Mouse (Mus musculus) bone marrow macrophage, adult 2 months (primary cell): ENCODE measurements around the gene Slc35a1. TPM values are rescaled to one million over a fixed set of nuclear protein-coding genes. Genes with fewer than 3 reads are reported as not detected.
"Not testable (repeated sequence)": the region's sequence is repeated elsewhere in the genome, so short reads cannot be mapped to it uniquely, and the experiment has no call there.

Experiments
- H3K27ac ChIP-seq: 2 replicates; pipeline ENCODE4 v1.5.1; 2012; ENCODE audit warnings: low read depth, low read length; ENCODE audit not compliant: insufficient read depth
- H3K4me1 ChIP-seq: 2 replicates; pipeline ENCODE4 v1.6.1; 2012; ENCODE audit warnings: low read length; ENCODE audit not compliant: control insufficient read depth, insufficient read depth
- H3K4me3 ChIP-seq: 2 replicates; pipeline ENCODE4 v1.5.1; 2012; ENCODE audit warnings: mild to moderate bottlenecking, low read length, moderate library complexity; ENCODE audit not compliant: insufficient read depth
- CTCF ChIP-seq: IDR thresholded peaks from 2 replicates; pipeline ENCODE4 v1.5.1; 2012; ENCODE audit warnings: low read depth, mild to moderate bottlenecking, low read length, moderate library complexity
- POLR2A ChIP-seq: IDR thresholded peaks from 2 replicates; pipeline ENCODE4 v1.6.1; 2012; ENCODE audit warnings: mild to moderate bottlenecking, low read depth, low read length, borderline replicate concordance
- polyA plus RNA-seq: library from polyadenylated mRNA; stranded (reverse); fragments of >200 nt; gene quantifications from 2 replicates; pipeline ENCODE4 v1.2.4, GENCODE M21; 2012; ENCODE audit not compliant: missing spikeins, insufficient read depth, insufficient read length

Slc35a1 gene
- 17.1 and 17.6 TPM in 2 replicates for polyA plus RNA-seq

DNA sequence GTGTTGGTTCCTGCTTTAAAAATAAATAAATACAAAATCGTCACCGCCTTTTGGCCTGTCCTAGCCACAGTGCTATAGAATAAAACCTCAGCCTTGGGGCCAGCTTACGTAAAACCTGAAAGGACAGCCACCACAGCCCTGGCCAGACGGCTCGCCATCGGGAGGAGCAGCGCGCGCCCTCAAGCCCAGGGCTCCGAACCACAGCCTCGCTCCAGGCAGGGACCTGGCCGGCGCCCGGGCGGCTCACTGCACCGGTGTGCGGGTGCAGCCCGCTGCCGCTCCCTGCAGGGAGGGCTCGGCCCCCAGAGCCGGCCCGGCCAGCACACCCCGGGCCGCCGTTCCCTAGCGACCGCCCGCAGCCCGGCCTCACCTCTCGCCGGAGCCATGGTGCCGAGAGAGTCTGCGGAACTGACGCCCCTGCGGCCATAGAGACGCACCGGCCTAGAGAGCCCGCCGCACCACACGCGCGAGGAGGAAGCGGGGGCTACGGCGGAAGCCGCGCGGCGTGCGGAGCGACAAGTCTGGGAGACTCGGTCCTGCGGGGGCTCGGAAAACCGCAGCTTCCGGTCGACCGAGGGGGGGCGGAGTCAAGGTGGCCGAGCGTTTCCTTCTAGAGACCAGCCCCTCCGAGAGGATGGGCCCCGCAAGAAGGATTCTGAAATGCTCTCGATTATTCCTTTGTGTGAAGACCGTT, at the start of gene Slc35a1:
Gene Slc35a1 (minus strand): TSS at position 565 of the 694 bp plus-strand sequence.
- H3K27ac ChIP-seq, result peak within 1 kb of the TSS; percentile 59
- H3K4me3 ChIP-seq, result peak within 1 kb of the TSS; percentile 83
- TF ChIP-seq CTCF (no peak), POLR2A (no peak)
- 0 out of 2 replicates have a peak, but pooled peaks cover 3% of the 10 kb centered on the region for H3K4me1 ChIP-seq

DNA sequence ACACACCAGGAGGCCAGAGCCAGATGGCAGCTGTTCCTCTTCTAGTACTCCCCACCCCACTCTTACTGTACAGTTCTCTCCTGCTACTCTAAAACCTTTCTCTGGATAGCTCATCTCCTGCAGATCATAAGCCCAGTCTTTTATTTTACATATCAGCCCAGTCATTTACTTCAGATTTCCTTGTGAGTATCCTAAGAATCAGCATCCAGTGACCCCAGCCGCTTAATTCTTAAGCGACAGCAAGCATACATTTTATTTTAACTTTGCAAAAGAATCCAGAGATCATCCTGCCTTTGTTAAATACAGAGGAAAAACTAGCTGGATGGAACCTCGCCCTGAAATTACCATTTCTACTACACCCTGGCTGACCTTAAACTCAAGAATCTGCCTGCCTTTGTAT, 47.2 kb upstream of the Slc35a1 start:
- 0 out of 2 replicates have a peak, but pooled peaks cover 3% of the 10 kb centered on the region for H3K4me1 ChIP-seq
- H3K27ac ChIP-seq, result no peak overlapping the region
- no peak for TF ChIP-seq CTCF
- TF ChIP-seq POLR2A, result no peak
- H3K4me3 ChIP-seq, result no peak overlapping the region

GRCm38 (mm10) chr4:34733415-34733814, 46.2 kb upstream of the Slc35a1 start:
- not testable (repeated sequence) for H3K4me1 ChIP-seq, H3K27ac ChIP-seq, H3K4me3 ChIP-seq

DNA sequence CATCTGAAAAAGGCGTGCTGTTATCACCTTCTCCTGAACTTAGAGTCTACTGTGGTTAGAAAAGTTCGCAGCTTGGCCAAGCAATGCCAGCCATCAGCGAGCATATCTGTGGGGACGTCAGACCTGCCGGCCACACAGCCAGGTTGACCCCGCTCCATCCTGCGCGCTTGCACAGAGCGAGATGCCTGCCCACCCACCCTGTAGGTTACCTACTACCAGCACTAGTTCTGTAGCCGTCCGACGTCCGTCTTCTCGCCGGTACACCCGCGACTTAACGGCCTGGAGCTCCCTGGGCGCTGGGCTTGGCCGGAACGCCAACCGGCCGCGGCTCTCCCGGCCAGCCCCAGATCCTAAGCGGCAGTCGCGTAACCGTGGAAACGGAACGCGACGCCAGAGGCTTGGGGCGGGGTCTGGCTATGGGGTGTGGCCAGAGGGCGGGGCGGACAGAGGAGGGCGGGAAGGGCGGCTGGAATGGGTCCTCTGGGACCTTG, 42.7 kb upstream of the Slc35a1 start, which contains the start of gene Cfap206:
Gene Cfap206 (minus strand): TSS at position 356 of the 491 bp plus-strand sequence.
- TF ChIP-seq CTCF (no peak), POLR2A (no peak)
- Histone ChIP-seq H3K4me1 (0 out of 2 replicates have a peak, but pooled peaks cover 3% of the 10 kb centered on the region), H3K27ac (no peak within 1 kb of the TSS), H3K4me3 (peak within 1 kb of the TSS; percentile 68)

GRCm38 (mm10) chr4:34725710-34726109, 38.5 kb upstream of the Slc35a1 start:
- not testable (repeated sequence) for H3K4me1 ChIP-seq, H3K4me3 ChIP-seq, H3K27ac ChIP-seq

- Histone ChIP-seq H3K4me1 (no peaks in the 10 kb centered on the region), H3K4me3 (no peak overlapping the region), H3K27ac (no peak overlapping the region)
- TF ChIP-seq POLR2A, result no peak
- no peak for TF ChIP-seq CTCF
Measured at GRCm38 (mm10) chr4:34724306-34724705, 37.1 kb upstream of the Slc35a1 start.

GRCm38 (mm10) chr4:34723186-34723585, 35.9 kb upstream of the Slc35a1 start:
- Histone ChIP-seq H3K4me1 (no peaks in the 10 kb centered on the region), H3K4me3 (no peak overlapping the region), H3K27ac (no peak overlapping the region)
- TF ChIP-seq POLR2A (no peak), CTCF (no peak)

- Histone ChIP-seq H3K4me1 (no peaks in the 10 kb centered on the region), H3K4me3 (no peak overlapping the region), H3K27ac (no peak overlapping the region)
- TF ChIP-seq POLR2A (no peak), CTCF (no peak)
Measured at GRCm38 (mm10) chr4:34720127-34720895, 33.1 kb upstream of the Slc35a1 start.

- H3K27ac ChIP-seq, result no peak overlapping the region
- no peak overlapping the region for H3K4me3 ChIP-seq
- TF ChIP-seq CTCF (no peak), POLR2A (no peak)
- no peaks in the 10 kb centered on the region for H3K4me1 ChIP-seq
Measured at GRCm38 (mm10) chr4:34719421-34719820, 32.2 kb upstream of the Slc35a1 start.

GRCm38 (mm10) chr4:34715062-34715461, 27.8 kb upstream of the Slc35a1 start:
- Histone ChIP-seq H3K27ac (no peak overlapping the region), H3K4me1 (no peaks in the 10 kb centered on the region), H3K4me3 (no peak overlapping the region)
- TF ChIP-seq POLR2A, result no peak
- no peak for TF ChIP-seq CTCF
